Mouse (Mus musculus): ENCODE measurements around the gene Zfp560. TPM values are rescaled to one million over a fixed set of nuclear protein-coding genes. Genes with fewer than 3 reads are reported as not detected.

Gene Zfp560
- 37.8 and 39.7 TPM in 2 replicates for polyA plus RNA-seq (2014; fragmentation: Nextera tagmentation; extraction: Ambion mirVana)

- 2% methylated on average over 40 of the region's 40 CpGs for WGBS
- H3K36me3 ChIP-seq (ENCODE audit: insufficient read depth), result no peaks in the 10 kb centered on the region
- peak within 1 kb of the TSS; percentile 77 for H3K4me2 ChIP-seq
- no peaks in the 10 kb centered on the region for H3K27me3 ChIP-seq (ENCODE audit: insufficient read depth, low read length)
- H3K4me1 ChIP-seq (ENCODE audit: insufficient read depth), result no peaks in the 10 kb centered on the region
- peak within 1 kb of the TSS; percentile 65 for H3K4me3 ChIP-seq (ENCODE audit: low read depth, low read length)
- peak within 1 kb of the TSS; percentile 74 for H3K9ac ChIP-seq
- TF ChIP-seq CTCF (IDR thresholded peaks at IDR 0.05; ENCODE audit: low read depth), result peak; percentile 84
- no peaks in the 10 kb centered on the region for H3K9me3 ChIP-seq (ENCODE audit: low read depth, low read length)
- DNase-seq (peak; percentile 98), ATAC-seq (ENCODE audit: insufficient read depth) (peak; percentile 100)
- peak within 1 kb of the TSS; percentile 73 for H3K27ac ChIP-seq (ENCODE audit: low read depth)
Measured at GRCm38 (mm10) chr9:20384532-20385342, at the start of gene Zfp560. TSS of gene Zfp560 (minus strand) at chr9:20385177.

- DNase-seq, result no peak
- Histone ChIP-seq H3K4me1 (ENCODE audit: insufficient read depth) (no peaks in the 10 kb centered on the region), H3K9me3 (ENCODE audit: low read depth, low read length) (no peaks in the 10 kb centered on the region; the same call in 1 of the 2 replicates), H3K27me3 (ENCODE audit: insufficient read depth, low read length) (no peaks in the 10 kb centered on the region), H3K27ac (ENCODE audit: low read depth) (no peak overlapping the region), H3K4me3 (ENCODE audit: low read depth, low read length) (no peak overlapping the region), H3K36me3 (ENCODE audit: insufficient read depth) (0 out of 2 replicates have a peak, but pooled peaks cover 2% of the 10 kb centered on the region), H3K4me2 (no peak overlapping the region), H3K9ac (no peak overlapping the region)
- no peak for TF ChIP-seq CTCF (IDR thresholded peaks at IDR 0.05; ENCODE audit: low read depth)
- 74% methylated on average over 3 of the region's 3 CpGs for WGBS
- ATAC-seq (ENCODE audit: insufficient read depth), result no peak
Measured at GRCm38 (mm10) chr9:20430004-20430403, 45.0 kb upstream of the Zfp560 start.

GRCm38 (mm10) chr9:20411460-20411859 is 26.5 kb upstream of the Zfp560 start:
- H3K4me3 ChIP-seq (ENCODE audit: low read depth, low read length), result no peak overlapping the region
- TF ChIP-seq CTCF (IDR thresholded peaks at IDR 0.05; ENCODE audit: low read depth), result no peak
- no peak overlapping the region for H3K27ac ChIP-seq (ENCODE audit: low read depth)
- WGBS, result 29% methylated on average over 1 of the region's 1 CpGs
- DNase-seq (no peak), ATAC-seq (ENCODE audit: insufficient read depth) (no peak)
- no peaks in the 10 kb centered on the region for H3K9me3 ChIP-seq (ENCODE audit: low read depth, low read length)
- H3K9ac ChIP-seq, result no peak overlapping the region
- no peaks in the 10 kb centered on the region for H3K4me1 ChIP-seq (ENCODE audit: insufficient read depth)
- H3K4me2 ChIP-seq, result no peak overlapping the region
- H3K36me3 ChIP-seq (ENCODE audit: insufficient read depth), result no peaks in the 10 kb centered on the region
- no peaks in the 10 kb centered on the region for H3K27me3 ChIP-seq (ENCODE audit: insufficient read depth, low read length)

- no peaks in the 10 kb centered on the region for H3K36me3 ChIP-seq (ENCODE audit: insufficient read depth)
- 86% methylated on average over 2 of the region's 2 CpGs for WGBS
- H3K4me1 ChIP-seq (ENCODE audit: insufficient read depth), result no peaks in the 10 kb centered on the region
- no peak overlapping the region for H3K9ac ChIP-seq
- no peak overlapping the region for H3K4me2 ChIP-seq
- H3K4me3 ChIP-seq (ENCODE audit: low read depth, low read length), result no peak overlapping the region
- H3K27ac ChIP-seq (ENCODE audit: low read depth), result no peak overlapping the region
- no peaks in the 10 kb centered on the region for H3K27me3 ChIP-seq (ENCODE audit: insufficient read depth, low read length)
- no peak for TF ChIP-seq CTCF (IDR thresholded peaks at IDR 0.05; ENCODE audit: low read depth)
- DNase-seq (no peak), ATAC-seq (ENCODE audit: insufficient read depth) (no peak)
- H3K9me3 ChIP-seq (ENCODE audit: low read depth, low read length), result no peaks in the 10 kb centered on the region
Measured at GRCm38 (mm10) chr9:20409319-20409718, 24.3 kb upstream of the Zfp560 start.

- H3K9me3 ChIP-seq (ENCODE audit: low read depth, low read length), result no peaks in the 10 kb centered on the region
- H3K27ac ChIP-seq (ENCODE audit: low read depth), result peak overlapping the region; percentile 73
- ATAC-seq (ENCODE audit: insufficient read depth) (peak; percentile 82), DNase-seq (no peak)
- H3K4me2 ChIP-seq, result peak overlapping the region; percentile 77
- TF ChIP-seq CTCF (IDR thresholded peaks at IDR 0.05; ENCODE audit: low read depth), result peak; percentile 21; the same call in 1 of the 2 replicates
- 19% methylated on average over 16 of the region's 16 CpGs for WGBS
- H3K27me3 ChIP-seq (ENCODE audit: insufficient read depth, low read length), result no peaks in the 10 kb centered on the region
- H3K4me3 ChIP-seq (ENCODE audit: low read depth, low read length), result peak overlapping the region; percentile 65
- no peaks in the 10 kb centered on the region for H3K36me3 ChIP-seq (ENCODE audit: insufficient read depth)
- H3K4me1 ChIP-seq (ENCODE audit: insufficient read depth), result no peaks in the 10 kb centered on the region
- H3K9ac ChIP-seq, result peak overlapping the region; percentile 74
Measured at GRCm38 (mm10) chr9:20385343-20385703, 346 bp upstream of the Zfp560 start.

- 82% methylated on average over 7 of the region's 7 CpGs for WGBS
- H3K27ac ChIP-seq (ENCODE audit: low read depth), result no peak overlapping the region
- DNase-seq, result no peak
- no peak for ATAC-seq (ENCODE audit: insufficient read depth)
- H3K4me1 ChIP-seq (ENCODE audit: insufficient read depth), result no peaks in the 10 kb centered on the region
- 0 out of 2 replicates have a peak overlapping the region, but pooled peaks have one; percentile 65 for H3K4me3 ChIP-seq (ENCODE audit: low read depth, low read length)
- no peaks in the 10 kb centered on the region for H3K9me3 ChIP-seq (ENCODE audit: low read depth, low read length)
- no peak for TF ChIP-seq CTCF (IDR thresholded peaks at IDR 0.05; ENCODE audit: low read depth)
- H3K9ac ChIP-seq, result no peak overlapping the region
- no peaks in the 10 kb centered on the region for H3K36me3 ChIP-seq (ENCODE audit: insufficient read depth)
- no peaks in the 10 kb centered on the region for H3K27me3 ChIP-seq (ENCODE audit: insufficient read depth, low read length)
- peak overlapping the region; percentile 77 for H3K4me2 ChIP-seq
Measured at GRCm38 (mm10) chr9:20383659-20384058, 1.3 kb downstream of the Zfp560 start.

- no peak for TF ChIP-seq CTCF (IDR thresholded peaks at IDR 0.05; ENCODE audit: low read depth)
- Histone ChIP-seq H3K36me3 (ENCODE audit: insufficient read depth) (no peaks in the 10 kb centered on the region), H3K9me3 (ENCODE audit: low read depth, low read length) (no peaks in the 10 kb centered on the region), H3K27ac (ENCODE audit: low read depth) (no peak overlapping the region), H3K27me3 (ENCODE audit: insufficient read depth, low read length) (no peaks in the 10 kb centered on the region), H3K4me1 (ENCODE audit: insufficient read depth) (no peaks in the 10 kb centered on the region), H3K9ac (no peak overlapping the region), H3K4me3 (ENCODE audit: low read depth, low read length) (no peak overlapping the region), H3K4me2 (no peak overlapping the region)
- DNase-seq (no peak), ATAC-seq (ENCODE audit: insufficient read depth) (no peak)
- 78% methylated on average over 1 of the region's 1 CpGs for WGBS
Measured at GRCm38 (mm10) chr9:20374712-20375111, 10.3 kb downstream of the Zfp560 start.

Measured in lung, embryonic 14.5 days (tissue).